Mouse (Mus musculus) liver, postnatal 0 days (tissue): ENCODE data around the gene Comt. TPM values are rescaled to one million over a fixed set of nuclear protein-coding genes. Genes with fewer than 3 reads are reported as not detected.

Source experiments
- ATAC-seq: fragments of 200-750 bp; cut with Nextera tagmentation; 2 replicates; pipeline ENCODE4 v1.8.0; 2017; ENCODE audit warnings: mild to moderate bottlenecking, moderate library complexity
- DNase-seq: peaks from one replicate; pipeline ENCODE4 v3.0.0-alpha.2; 2016
- H3K27ac ChIP-seq: fragments of 300-500 bp; sonication (generic); 2 replicates; pipeline ENCODE4 v1.5.1; 2014; ENCODE audit warnings: antibody characterized with exemption, moderate library complexity, mild to moderate bottlenecking, low read depth
- H3K27me3 ChIP-seq: fragments of 300-500 bp; sonication (generic); 2 replicates; pipeline ENCODE4 v1.6.1; 2014; ENCODE audit warnings: low read length, control low read depth, mixed read lengths; ENCODE audit not compliant: insufficient read depth
- H3K36me3 ChIP-seq: fragments of 300-500 bp; sonication (generic); replicated peaks from 2 replicates; pipeline ENCODE4 v1.6.1; 2014; ENCODE audit warnings: mild to moderate bottlenecking, control low read depth, low read length, moderate library complexity, mixed read lengths; ENCODE audit not compliant: insufficient read depth
- H3K4me1 ChIP-seq: fragments of 300-500 bp; sonication (generic); 2 replicates; pipeline ENCODE4 v1.6.1; 2014; ENCODE audit warnings: antibody characterized with exemption, mild to moderate bottlenecking, control low read depth; ENCODE audit not compliant: insufficient read depth
- H3K4me2 ChIP-seq: fragments of 300-500 bp; sonication (generic); 2 replicates; pipeline ENCODE4 v1.6.1; 2014; ENCODE audit warnings: low read depth, mild to moderate bottlenecking, low read length, moderate library complexity, mixed read lengths
- H3K4me3 ChIP-seq: fragments of 300-500 bp; sonication (generic); 2 replicates; pipeline ENCODE4 v1.5.1; 2014; ENCODE audit warnings: low read depth, low read length
- H3K9ac ChIP-seq: fragments of 300-500 bp; sonication (generic); replicated peaks from 2 replicates; pipeline ENCODE4 v1.6.1; 2014; ENCODE audit warnings: mild to moderate bottlenecking, moderate library complexity
- H3K9me3 ChIP-seq: fragments of 300-500 bp; sonication (generic); 2 replicates; pipeline ENCODE4 v1.6.1; 2016; ENCODE audit warnings: mild to moderate bottlenecking, control low read depth, low read length, mixed read lengths
- CTCF ChIP-seq: sonication (generic); IDR thresholded peaks from 2 replicates; pipeline ENCODE4 v1.5.1; 2016; ENCODE audit warnings: antibody characterized with exemption, low read depth
- EP300 ChIP-seq: IDR thresholded peaks from 2 replicates; pipeline ENCODE4 v1.6.1; 2016; ENCODE audit warnings: antibody characterized with exemption, low read depth, mild to moderate bottlenecking
- WGBS: fragments of 180-500 bp; shearing (Covaris S2); extraction: QIAGEN DNeasy Blood & Tissue Kit; methylation state at CpG from one replicate; pipeline ENCODE4 v1.1.7; 2014; ENCODE audit not compliant: insufficient replicate concordance; 5-methylcytosine and 5-hydroxymethylcytosine counted together
- polyA plus RNA-seq: library from polyadenylated mRNA; unstranded; fragments of >200 nt; fragmentation: Nextera tagmentation; extraction: Ambion mirVana; gene quantifications from 2 replicates; pipeline ENCODE4 v1.2.1, GENCODE M21; 2015

Gene Comt
- polyA plus RNA-seq, 1 experiment from 2014 or later: 125 TPM

DNA sequence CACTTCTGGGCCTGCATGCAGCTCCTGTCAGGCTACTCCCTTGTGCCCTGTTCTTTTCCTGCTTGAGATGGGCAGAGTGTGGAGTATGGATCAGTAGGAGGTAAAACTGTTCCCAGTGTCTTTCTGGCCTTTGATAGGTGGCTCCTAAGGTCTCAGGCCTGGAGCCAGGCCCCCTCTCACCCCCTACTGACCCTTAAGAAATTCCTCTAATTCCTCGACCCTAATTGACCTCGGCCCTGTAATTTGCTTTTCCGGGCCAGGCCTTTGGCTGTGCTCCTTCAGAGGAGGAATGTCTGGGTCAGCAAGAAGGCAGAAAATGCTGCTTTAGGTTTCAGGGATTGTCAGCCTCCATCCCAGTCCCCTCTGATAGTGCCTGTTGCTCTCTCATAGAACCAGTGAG, 42.9 kb downstream of the Comt start:
- H3K9me3 ChIP-seq: no peaks in the 10 kb centered on the region

DNA sequence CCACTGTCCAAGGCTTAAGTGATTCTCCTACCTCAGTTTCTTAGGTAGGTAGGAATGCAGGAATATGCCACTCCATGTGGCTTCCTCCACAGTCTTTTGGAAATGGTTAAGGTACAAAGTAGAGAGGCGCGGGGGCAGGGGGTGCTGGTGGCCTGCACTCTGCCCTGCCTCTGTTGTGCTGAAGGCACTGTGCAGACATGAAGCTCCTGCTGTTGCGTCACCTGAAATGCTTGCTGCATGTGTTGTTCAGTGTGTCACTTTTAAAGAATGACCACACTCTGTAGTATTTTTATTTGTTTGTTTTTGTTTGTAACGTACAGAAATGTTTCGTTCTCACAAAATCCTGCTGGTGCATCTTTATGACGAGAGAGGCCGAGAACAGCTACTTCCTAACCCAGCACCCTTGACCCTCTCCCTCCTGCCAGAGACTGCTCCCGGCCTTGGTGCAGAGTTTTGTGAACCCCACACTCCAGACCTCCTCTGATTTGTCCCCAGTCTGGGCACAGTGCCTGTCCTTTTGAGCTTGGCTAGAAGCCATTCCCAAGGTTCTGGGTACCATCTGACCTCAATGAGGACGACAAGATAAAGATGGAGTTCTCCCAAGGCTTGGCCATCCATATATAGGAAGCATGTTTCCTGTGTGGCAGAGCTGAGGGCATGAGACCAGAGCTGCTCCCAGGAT, 43.5 kb downstream of the Comt start:
- peak overlapping the region; percentile 53; the same call in 1 of the 2 replicates for H3K27ac ChIP-seq
- no peak for TF ChIP-seq EP300
- TF ChIP-seq CTCF: no peak
- 61% methylated on average over 9 of the region's 9 CpGs for WGBS

More for the DNA sequence above, 42.9 kb downstream of the Comt start:
- TF ChIP-seq CTCF (no peak), EP300 (no peak)
- Histone ChIP-seq H3K4me1 (peaks cover 14% of the 10 kb centered on the region), H3K27me3 (no peaks in the 10 kb centered on the region), H3K36me3 (no peaks in the 10 kb centered on the region), H3K4me3 (no peak overlapping the region), H3K9ac (no peak overlapping the region), H3K4me2 (no peak overlapping the region), H3K27ac (peak overlapping the region; percentile 53; the same call in 1 of the 2 replicates)
- DNase-seq (no peak), ATAC-seq (no peak)
- 78% methylated on average over 3 of the region's 3 CpGs for WGBS

DNA sequence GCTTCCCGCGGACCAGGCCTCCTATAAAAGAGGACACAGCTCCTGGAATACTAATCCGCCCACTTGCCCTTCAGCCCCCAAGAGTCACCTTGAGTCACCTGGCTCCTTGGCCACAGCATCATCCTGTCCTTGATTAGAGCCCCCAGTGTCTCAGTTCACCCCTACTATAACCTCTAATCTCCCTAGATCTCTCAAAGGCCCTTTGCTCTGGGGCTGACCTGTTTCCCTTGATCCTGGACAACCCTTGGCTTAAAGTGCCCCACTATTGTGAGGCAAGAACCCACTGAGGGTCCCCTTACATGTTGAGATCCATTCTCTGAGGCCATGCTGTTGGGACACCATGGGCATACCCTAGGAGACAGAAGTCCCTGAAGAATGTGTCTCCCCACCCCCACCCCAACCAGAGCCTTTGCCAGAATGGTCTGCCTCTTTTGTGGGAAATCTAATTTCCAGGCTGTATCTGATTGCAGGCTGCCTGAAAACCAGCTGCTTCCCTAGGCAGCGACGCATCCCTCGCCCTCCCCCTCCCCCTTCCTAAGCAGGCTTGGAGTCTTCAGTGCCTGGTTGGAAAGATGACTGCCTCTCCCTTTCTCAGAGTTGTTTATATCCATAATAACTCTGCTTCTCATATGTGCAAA, 44.9 kb downstream of the Comt start:
- Histone ChIP-seq H3K4me2 (no peak overlapping the region), H3K4me3 (no peak overlapping the region), H3K4me1 (peaks cover 10% of the 10 kb centered on the region), H3K27ac (no peak overlapping the region), H3K9me3 (no peaks in the 10 kb centered on the region), H3K36me3 (no peaks in the 10 kb centered on the region), H3K27me3 (no peaks in the 10 kb centered on the region), H3K9ac (no peak overlapping the region)
- TF ChIP-seq EP300: no peak
- no peak for TF ChIP-seq CTCF
- no peak for ATAC-seq
- WGBS: 77% methylated on average over 6 of the region's 6 CpGs
- no peak for DNase-seq

More for the DNA sequence above, 43.5 kb downstream of the Comt start:
- Histone ChIP-seq H3K4me1 (peaks cover 8% of the 10 kb centered on the region), H3K4me2 (no peak overlapping the region), H3K9me3 (no peaks in the 10 kb centered on the region), H3K27me3 (no peaks in the 10 kb centered on the region), H3K36me3 (no peaks in the 10 kb centered on the region), H3K9ac (no peak overlapping the region), H3K4me3 (no peak overlapping the region)
- DNase-seq (no peak), ATAC-seq (peak; percentile 59)

- Histone ChIP-seq H3K27me3 (no peaks in the 10 kb centered on the region), H3K4me2 (no peak overlapping the region), H3K4me3 (no peak overlapping the region), H3K9ac (no peak overlapping the region), H3K27ac (no peak overlapping the region), H3K36me3 (no peaks in the 10 kb centered on the region), H3K4me1 (peaks cover 13% of the 10 kb centered on the region), H3K9me3 (no peaks in the 10 kb centered on the region)
- ATAC-seq: no peak
- WGBS: 78% methylated on average over 6 of the region's 6 CpGs
- no peak for DNase-seq
- TF ChIP-seq EP300 (no peak), CTCF (no peak)
Observed at GRCm38 (mm10) chr16:18380495-18381063, 46.1 kb downstream of the Comt start.

DNA sequence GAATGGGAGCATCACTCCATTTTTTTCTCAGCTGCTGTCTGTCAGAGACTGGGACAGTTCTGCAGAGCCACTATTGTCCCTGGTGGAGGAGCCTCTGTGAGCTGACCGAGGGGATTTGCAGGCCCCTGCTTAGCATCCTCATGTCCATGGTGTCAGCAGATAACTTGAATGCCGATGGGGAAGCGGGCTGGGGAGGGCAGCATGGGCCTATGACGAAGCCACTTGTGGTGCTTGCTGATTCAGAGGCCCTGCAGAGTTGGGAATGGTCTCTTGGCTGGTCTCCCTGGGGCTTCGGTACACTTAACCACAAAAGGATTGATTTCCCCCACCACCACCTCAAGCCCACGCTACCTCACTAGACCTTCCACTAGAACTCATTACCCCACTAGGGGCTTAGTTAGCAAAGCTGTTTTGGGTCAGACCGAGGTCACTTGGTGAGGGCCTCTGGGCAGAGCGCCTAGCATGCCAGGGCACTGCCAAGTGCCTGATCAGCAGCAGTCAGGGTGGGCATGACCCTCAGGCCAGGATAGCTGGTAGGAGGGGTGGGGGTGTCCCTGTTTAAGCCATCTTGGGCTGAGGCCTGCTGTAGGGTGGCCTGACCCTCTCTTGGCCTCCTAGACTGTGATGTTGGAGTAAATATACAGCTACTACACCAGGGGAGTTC, 47.2 kb downstream of the Comt start:
- no peaks in the 10 kb centered on the region for H3K36me3 ChIP-seq
- no peak for ATAC-seq
- no peak for TF ChIP-seq CTCF
- TF ChIP-seq EP300: no peak
- no peak for DNase-seq
- H3K4me2 ChIP-seq: no peak overlapping the region
- peaks cover 13% of the 10 kb centered on the region for H3K4me1 ChIP-seq
- H3K9ac ChIP-seq: no peak overlapping the region
- H3K27ac ChIP-seq: no peak overlapping the region
- no peaks in the 10 kb centered on the region for H3K27me3 ChIP-seq
- WGBS: 79% methylated on average over 8 of the region's 8 CpGs
- H3K9me3 ChIP-seq: no peaks in the 10 kb centered on the region
- no peak overlapping the region for H3K4me3 ChIP-seq

- no peaks in the 10 kb centered on the region for H3K27me3 ChIP-seq
- no peaks in the 10 kb centered on the region for H3K36me3 ChIP-seq
- no peak for TF ChIP-seq EP300
- TF ChIP-seq CTCF: no peak
- no peak overlapping the region for H3K4me2 ChIP-seq
- WGBS: 42% methylated on average over 1 of the region's 1 CpGs
- ATAC-seq (no peak), DNase-seq (no peak)
- no peak overlapping the region for H3K9ac ChIP-seq
- peaks cover 13% of the 10 kb centered on the region for H3K4me1 ChIP-seq
- H3K27ac ChIP-seq: no peak overlapping the region
- no peaks in the 10 kb centered on the region for H3K9me3 ChIP-seq
- no peak overlapping the region for H3K4me3 ChIP-seq
Observed at GRCm38 (mm10) chr16:18378489-18378888, 48.2 kb downstream of the Comt start.
